Mouse (Mus musculus) urinary bladder, adult 18-20 months (tissue): Measurements from ENCODE around the gene Rtf1.
"Not testable (repeated sequence)": the region's sequence is repeated elsewhere in the genome, so short reads cannot be mapped to it uniquely, and the experiment has no call there.

Experiments
- DNase-seq, 2 experiments: peaks; one replicate each; pipeline ENCODE4 v3.0.0; 2022; ENCODE audit warnings: low spot score in 2 of 2, mixed read lengths in 2 of 2

Rtf1 gene

GRCm38 (mm10) chr2:119674525-119675214 lies at the start of gene Rtf1:
Gene Rtf1 (plus strand): TSS chr2:119675068.
- peak; percentile 89 to 90 for DNase-seq

- DNase-seq, result no peak
Measured at GRCm38 (mm10) chr2:119636781-119637180, 38.1 kb upstream of the Rtf1 start.

- DNase-seq, result no peak
Measured at GRCm38 (mm10) chr2:119641214-119641912, 33.5 kb upstream of the Rtf1 start.

- DNase-seq, result no peak
Measured at GRCm38 (mm10) chr2:119644254-119644653, 30.6 kb upstream of the Rtf1 start.

DNA sequence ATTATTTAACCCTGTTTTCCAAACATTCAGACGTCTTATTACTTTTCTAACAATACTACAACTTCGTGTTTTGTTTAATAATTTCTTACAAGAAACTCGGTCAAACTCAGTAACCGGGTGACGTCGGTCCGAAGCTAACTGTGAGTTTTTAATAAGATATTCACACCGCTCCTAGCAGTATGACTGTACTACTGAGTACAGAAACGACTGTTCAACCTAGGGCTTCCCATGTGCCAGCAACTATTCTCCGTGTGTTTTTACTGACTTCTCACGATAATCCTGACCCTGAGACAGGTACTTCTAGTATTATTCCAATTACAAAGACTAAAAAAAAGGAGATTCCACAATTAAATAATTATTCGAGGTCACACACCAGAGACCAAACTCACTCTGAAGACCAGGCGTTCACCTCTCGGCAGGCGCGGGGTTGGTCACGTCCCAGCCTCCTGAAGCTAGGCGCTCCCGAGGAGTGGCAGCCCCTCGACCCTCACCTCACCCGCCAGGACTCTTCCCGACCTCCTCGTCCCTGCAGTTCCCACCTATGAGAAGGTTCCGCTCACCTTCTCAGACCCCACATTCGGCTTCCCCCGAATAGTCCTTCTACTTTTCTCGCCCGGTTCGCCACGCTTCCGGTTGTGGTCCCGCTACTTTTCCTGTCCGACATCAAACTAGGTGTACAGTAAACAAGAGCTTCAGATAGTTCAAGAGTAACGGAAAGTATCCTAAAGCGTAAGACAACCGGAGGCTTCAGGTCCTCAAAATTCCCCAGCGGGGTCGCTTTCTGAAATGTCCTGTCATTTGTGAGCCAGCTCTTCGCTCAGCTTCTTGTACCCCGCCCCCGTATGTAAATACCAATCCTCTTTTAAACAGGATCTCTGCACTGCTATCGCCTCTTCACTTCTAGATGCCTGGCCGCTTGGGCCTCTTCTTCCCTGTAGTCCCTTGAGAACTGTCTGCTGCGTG lies 12.4 kb upstream of the Rtf1 start, which contains the start of gene Ndufaf1:
Gene Ndufaf1, minus strand, starts transcription at position 608 of the 963 bp plus-strand sequence.
- peak; percentile 67 to 83 for DNase-seq

DNA sequence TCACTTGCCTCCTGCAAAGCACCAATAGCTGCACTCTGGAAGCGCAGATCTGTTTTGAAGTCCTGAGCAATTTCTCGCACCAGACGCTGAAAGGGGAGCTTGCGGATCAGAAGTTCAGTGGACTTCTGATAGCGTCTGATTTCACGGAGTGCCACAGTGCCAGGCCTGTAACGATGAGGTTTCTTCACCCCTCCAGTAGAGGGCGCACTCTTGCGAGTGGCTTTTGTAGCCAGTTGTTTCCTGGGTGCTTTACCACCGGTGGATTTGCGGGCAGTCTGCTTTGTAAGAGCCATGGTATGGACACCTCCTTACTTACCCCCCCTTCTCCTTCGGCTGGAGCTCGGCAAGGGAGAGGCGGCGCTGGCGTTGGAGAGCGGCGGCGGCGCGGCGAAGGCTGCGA lies 9.1 kb upstream of the Rtf1 start:
- DNase-seq, result not testable (repeated sequence)

DNA sequence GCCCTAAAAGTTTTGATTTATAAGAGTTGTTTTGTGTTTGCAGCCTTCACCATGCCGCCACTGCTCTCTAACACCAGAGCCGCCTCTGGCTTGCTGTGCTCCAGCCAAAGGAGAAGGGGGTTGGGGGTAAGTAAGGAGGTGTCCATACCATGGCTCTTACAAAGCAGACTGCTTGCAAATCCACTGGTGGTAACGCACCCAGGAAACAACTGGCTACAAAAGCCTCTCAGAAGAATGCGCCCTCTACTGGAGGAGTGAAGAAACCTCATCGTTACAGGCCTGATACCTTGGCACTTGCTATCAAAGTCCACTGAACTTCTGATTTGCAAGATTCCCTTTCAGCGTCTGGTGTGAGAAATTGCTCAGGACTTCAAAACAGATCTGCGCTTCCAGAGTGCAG lies 5.9 kb upstream of the Rtf1 start:
- no peak for DNase-seq

GRCm38 (mm10) chr2:119675215-119675784 lies 432 bp downstream of the Rtf1 start:
- no peak for DNase-seq

GRCm38 (mm10) chr2:119675831-119676230 lies 963 bp downstream of the Rtf1 start:
- no peak for DNase-seq

DNA sequence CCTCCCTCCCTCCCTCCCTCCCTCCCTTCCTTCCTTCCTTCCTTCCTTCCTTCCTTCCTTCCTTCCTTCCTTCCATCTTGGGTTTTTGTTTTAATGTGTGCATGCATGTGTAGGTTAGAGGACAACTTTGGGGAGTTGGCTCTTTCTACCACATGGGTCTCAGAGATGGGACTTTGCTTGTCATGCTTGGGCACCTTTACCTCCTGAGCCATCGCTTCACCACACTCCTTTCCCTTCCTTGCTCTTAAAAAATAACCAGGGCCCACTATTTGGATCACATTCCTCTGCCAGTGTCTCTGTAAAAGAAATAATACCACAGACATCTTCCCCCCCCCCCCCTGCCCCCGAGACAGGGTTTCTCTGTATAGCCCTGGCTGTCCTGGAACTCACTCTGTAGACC lies 8.8 kb downstream of the Rtf1 start:
- no peak for DNase-seq

- DNase-seq, result no peak
Measured at GRCm38 (mm10) chr2:119692003-119692701, 17.3 kb downstream of the Rtf1 start.

- no peak for DNase-seq
Measured at GRCm38 (mm10) chr2:119694826-119695225, 20.0 kb downstream of the Rtf1 start.

DNA sequence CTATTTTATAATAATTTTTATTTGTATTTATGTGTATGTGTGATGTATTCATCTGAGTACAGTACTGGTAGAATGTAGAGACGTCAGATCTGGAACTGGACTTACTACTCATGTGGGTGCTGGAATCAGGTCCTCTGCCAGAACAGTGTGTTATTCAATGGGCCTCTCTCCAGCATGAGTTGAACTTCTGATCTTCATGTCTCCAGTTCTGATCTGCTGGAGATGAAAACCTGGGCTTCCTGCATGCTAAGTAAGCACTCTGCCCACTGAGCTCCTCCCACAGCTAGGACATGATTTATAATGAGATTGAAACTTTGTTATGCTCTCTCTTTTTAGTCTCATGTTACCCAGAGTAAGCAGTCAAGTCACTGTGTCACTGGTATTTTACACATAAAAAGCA lies 21.2 kb downstream of the Rtf1 start:
- DNase-seq, result peak in 1 of 2 experiments; percentile 3

- no peak for DNase-seq
Measured at GRCm38 (mm10) chr2:119698472-119698871, 23.6 kb downstream of the Rtf1 start.

- DNase-seq, result no peak
Measured at GRCm38 (mm10) chr2:119699962-119700361, 25.1 kb downstream of the Rtf1 start.

- DNase-seq, result no peak
Measured at GRCm38 (mm10) chr2:119703171-119703570, 28.3 kb downstream of the Rtf1 start.

DNA sequence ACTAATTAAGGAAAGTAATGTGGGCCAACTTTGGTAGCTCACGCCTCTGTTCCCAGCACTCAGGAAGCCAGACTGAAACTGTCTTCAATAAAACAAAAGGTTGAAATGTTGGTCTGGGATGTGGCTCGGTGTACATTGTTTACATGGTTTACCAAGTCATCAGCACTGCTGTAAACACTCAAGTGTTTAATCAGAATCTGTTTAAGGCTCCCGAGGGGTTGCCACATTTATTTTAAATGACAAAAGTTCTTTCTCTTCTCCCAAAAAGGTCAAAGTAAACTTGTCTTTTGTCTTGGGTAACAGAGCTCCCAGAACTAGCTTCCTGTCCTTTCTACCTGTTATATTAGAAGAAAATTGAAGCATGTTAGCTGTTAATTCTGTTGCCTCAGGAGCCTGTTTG lies 32.8 kb downstream of the Rtf1 start:
- DNase-seq, result no peak

DNA sequence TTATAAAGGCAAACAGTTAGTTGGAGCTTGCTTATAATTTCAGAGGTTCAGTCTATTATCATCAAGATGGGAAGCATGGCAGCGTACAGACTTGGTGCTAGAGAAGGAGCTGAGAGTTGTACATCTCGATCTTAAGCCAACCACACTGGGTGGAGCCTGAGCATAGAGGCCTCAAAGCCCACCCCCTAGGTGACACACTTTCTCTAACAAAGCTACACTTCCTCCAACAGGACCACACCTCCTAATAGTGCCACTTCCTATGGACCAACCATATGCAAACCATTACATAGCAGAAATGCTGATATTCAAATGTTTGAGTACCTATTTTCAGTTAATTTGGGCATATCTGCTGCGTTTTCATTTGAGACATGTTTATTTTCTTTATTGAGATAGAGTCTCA lies 35.1 kb downstream of the Rtf1 start:
- DNase-seq, result no peak

- not testable (repeated sequence) for DNase-seq
Measured at GRCm38 (mm10) chr2:119715868-119716267, 41.0 kb downstream of the Rtf1 start.

GRCm38 (mm10) chr2:119721070-119721469 lies 46.2 kb downstream of the Rtf1 start:
- no peak for DNase-seq

DNA sequence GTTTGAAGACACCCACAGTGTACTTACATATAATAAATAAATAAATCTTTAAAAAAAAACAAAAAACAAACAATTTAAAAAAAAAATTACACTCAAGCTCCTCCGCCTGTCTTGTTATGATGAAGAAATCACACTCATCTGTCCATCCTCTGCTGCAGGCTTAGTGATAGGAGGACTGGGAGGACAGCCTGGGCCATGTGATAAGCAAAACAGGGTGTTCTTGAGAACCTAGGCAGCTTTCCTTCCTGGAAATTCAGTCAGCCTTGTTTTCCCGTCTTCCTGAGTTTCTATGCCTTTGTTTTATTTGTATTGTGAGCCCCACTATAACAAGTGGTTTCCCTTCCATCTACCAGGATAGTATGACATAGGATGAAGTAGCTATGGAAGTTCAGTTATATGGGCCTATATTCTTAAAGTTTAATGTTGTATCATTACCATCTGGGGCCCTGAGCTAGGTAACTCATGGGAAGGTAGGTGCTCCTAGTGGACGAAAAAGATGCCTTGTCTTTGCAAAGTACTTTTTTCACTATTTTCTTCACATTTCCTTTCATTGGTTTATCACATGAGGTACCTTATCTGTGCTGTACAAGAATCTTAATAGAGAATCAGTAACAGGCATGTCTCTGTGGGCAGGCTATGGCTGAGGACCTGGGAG lies 53.0 kb downstream of the Rtf1 start:
- no peak for DNase-seq
